Mouse (Mus musculus): Measurements from ENCODE around the gene B4galnt1. TPM values are rescaled to one million over a fixed set of nuclear protein-coding genes. Genes with fewer than 3 reads are reported as not detected.

B4galnt1 gene
- polyA plus RNA-seq, 1 experiment from 2014 or later: 19.9 TPM

DNA sequence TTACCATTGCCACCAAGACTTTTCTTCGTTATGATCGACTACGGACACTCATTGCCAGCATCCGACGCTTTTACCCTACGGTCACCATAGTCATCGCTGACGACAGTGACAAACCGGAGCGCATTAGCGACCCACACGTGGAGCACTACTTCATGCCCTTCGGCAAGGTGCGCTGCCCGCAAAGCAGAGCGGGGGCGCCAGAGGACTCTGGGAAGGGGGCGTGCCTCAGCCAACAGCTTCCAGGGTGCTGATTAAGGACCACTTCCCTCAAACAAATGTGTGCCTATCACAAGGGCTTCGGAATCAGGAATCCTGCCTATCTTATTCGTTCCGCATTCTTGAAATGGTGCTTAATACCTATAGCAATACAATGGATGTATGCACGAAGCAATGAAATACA, 5.0 kb downstream of the B4galnt1 start:
- Histone ChIP-seq H3K27me3 (ENCODE audit: control insufficient read depth, insufficient read depth, low read length) (peaks cover 55% of the 10 kb centered on the region), H3K4me2 (ENCODE audit: low read depth) (peak overlapping the region; percentile 45), H3K9me3 (ENCODE audit: control insufficient read depth, low read length) (no peaks in the 10 kb centered on the region), H3K36me3 (ENCODE audit: control insufficient read depth, insufficient read depth, low read length) (no peaks in the 10 kb centered on the region), H3K4me1 (ENCODE audit: control insufficient read depth, insufficient read depth, low read length) (peaks cover 9% of the 10 kb centered on the region; the same call in 1 of the 2 replicates), H3K27ac (ENCODE audit: low read depth, low read length) (no peak overlapping the region), H3K9ac (ENCODE audit: low read length) (no peak overlapping the region), H3K4me3 (ENCODE audit: low read depth, low read length) (no peak overlapping the region)
- WGBS: 2% methylated on average over 22 of the region's 22 CpGs
- peak; percentile 57 for DNase-seq (ENCODE audit: low spot score)
- no peak for ATAC-seq (ENCODE audit: insufficient read depth, low FRiP score, low TSS enrichment)

DNA sequence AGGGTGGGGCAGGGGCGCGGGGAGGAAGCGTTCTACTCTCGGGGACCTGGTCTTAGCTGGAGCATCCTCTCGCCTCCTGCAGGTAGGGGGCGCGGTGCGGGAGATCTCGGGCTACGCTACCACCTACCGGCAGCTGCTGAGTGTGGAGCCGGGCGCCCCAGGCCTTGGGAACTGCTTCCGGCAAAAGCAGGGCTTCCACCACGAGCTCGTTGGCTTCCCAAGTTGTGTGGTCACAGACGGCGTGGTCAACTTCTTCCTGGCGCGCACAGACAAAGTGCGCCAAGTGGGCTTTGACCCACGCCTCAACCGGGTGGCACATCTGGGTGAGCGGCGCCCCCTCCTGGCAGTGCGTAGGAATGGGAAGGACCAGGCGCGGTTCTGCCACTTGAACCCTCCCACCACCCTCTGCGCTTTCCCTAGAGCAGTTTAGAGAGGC, 5.8 kb downstream of the B4galnt1 start:
- peak overlapping the region; percentile 25 for H3K4me3 ChIP-seq (ENCODE audit: low read depth, low read length)
- H3K9me3 ChIP-seq (ENCODE audit: control insufficient read depth, low read length): no peaks in the 10 kb centered on the region
- ATAC-seq (ENCODE audit: insufficient read depth, low FRiP score, low TSS enrichment): peak; percentile 54; the same call in 1 of the 2 replicates
- H3K4me1 ChIP-seq (ENCODE audit: control insufficient read depth, insufficient read depth, low read length): peaks cover 4% of the 10 kb centered on the region; the same call in 1 of the 2 replicates
- H3K36me3 ChIP-seq (ENCODE audit: control insufficient read depth, insufficient read depth, low read length): no peaks in the 10 kb centered on the region
- H3K27me3 ChIP-seq (ENCODE audit: control insufficient read depth, insufficient read depth, low read length): peaks cover 51% of the 10 kb centered on the region
- under 1% methylated on average over 29 of the region's 29 CpGs for WGBS
- H3K27ac ChIP-seq (ENCODE audit: low read depth, low read length): no peak overlapping the region
- H3K4me2 ChIP-seq (ENCODE audit: low read depth): peak overlapping the region; percentile 45
- peak; percentile 81 for DNase-seq (ENCODE audit: low spot score)
- no peak overlapping the region for H3K9ac ChIP-seq (ENCODE audit: low read length)

DNA sequence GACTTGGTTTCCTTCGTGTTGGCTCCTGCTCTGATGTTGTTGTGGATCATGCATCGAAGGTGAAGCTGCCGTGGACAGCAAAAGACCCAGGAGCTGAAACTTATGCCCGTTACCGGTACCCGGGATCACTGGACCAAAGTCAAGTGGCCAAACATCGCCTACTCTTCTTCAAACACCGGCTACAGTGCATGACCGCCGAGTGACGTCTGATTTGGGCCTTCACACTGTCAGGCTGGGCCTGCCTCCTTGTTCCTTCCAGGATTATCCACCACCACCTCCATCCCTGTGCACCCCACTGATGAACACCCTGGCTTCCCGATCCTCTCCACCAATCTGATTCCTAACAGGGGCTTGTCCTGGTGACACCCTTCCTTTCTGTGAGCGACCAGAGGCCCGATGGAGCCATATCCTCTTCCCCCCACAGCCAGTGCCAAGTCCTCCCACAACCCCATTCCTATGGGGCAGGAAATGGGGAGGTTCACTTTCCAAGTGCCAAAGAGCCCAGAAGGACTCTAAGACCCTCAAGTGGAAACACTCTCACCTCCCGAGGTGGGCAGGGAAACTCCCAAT, 6.7 kb downstream of the B4galnt1 start:
- DNase-seq (ENCODE audit: low spot score) (no peak), ATAC-seq (ENCODE audit: insufficient read depth, low FRiP score, low TSS enrichment) (no peak)
- no peak overlapping the region for H3K4me3 ChIP-seq (ENCODE audit: low read depth, low read length)
- no peaks in the 10 kb centered on the region for H3K9me3 ChIP-seq (ENCODE audit: control insufficient read depth, low read length)
- H3K4me1 ChIP-seq (ENCODE audit: control insufficient read depth, insufficient read depth, low read length): peaks cover 4% of the 10 kb centered on the region; the same call in 1 of the 2 replicates
- H3K36me3 ChIP-seq (ENCODE audit: control insufficient read depth, insufficient read depth, low read length): no peaks in the 10 kb centered on the region
- H3K27ac ChIP-seq (ENCODE audit: low read depth, low read length): no peak overlapping the region
- peaks cover 44% of the 10 kb centered on the region for H3K27me3 ChIP-seq (ENCODE audit: control insufficient read depth, insufficient read depth, low read length)
- 91% methylated on average over 15 of the region's 15 CpGs for WGBS
- no peak overlapping the region for H3K9ac ChIP-seq (ENCODE audit: low read length)
- H3K4me2 ChIP-seq (ENCODE audit: low read depth): no peak overlapping the region

DNA sequence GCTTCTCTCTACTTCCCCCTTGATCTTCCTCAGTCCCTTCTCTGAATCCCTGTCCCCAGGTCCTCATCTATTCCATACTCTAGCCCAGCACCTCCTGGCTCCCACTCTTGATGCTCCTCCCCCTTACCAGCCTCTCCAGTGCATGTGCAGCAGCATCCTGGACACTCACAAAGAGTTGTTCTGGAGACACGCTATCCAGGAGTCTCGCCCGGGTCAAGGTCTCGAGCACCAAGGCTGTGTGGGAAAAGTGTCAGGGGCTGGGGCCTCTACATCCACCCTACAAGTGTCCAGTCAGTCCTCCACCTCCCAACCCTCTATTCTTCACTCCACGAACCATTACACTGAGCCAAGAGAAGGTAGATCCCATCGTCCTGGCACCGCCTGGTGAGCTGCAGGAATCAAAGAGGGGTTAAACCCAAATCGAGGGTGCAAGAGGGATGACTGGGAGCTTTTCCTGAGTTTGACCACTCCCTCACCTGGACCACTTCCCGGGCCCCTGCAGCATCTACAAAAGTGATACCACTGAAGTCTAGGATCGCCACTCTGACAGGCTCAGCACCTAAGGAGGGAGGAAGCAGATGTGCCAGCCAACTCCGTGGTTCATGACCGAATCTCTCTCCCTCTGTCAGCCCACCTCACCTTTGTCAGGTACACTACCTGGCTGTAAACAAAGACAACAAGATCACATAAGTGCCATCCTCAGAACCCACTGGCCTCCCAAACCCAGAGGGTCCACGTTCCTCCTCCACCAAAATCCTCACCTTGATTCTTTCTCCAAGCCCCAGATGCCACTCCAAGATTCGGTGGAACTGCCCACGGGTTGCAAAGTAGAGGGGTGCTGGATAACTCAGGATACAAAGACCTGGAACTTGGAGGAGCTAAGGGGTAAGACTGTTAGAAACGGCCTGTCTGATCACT, 8.4 kb downstream of the B4galnt1 start:
- Histone ChIP-seq H3K9me3 (ENCODE audit: control insufficient read depth, low read length) (no peaks in the 10 kb centered on the region), H3K27me3 (ENCODE audit: control insufficient read depth, insufficient read depth, low read length) (peaks cover 40% of the 10 kb centered on the region), H3K4me3 (ENCODE audit: low read depth, low read length) (no peak overlapping the region), H3K4me1 (ENCODE audit: control insufficient read depth, insufficient read depth, low read length) (peaks cover 9% of the 10 kb centered on the region), H3K36me3 (ENCODE audit: control insufficient read depth, insufficient read depth, low read length) (no peaks in the 10 kb centered on the region), H3K27ac (ENCODE audit: low read depth, low read length) (no peak overlapping the region), H3K4me2 (ENCODE audit: low read depth) (no peak overlapping the region), H3K9ac (ENCODE audit: low read length) (no peak overlapping the region)
- 83% methylated on average over 16 of the region's 16 CpGs for WGBS
- ATAC-seq (ENCODE audit: insufficient read depth, low FRiP score, low TSS enrichment) (no peak), DNase-seq (ENCODE audit: low spot score) (no peak)

GRCm38 (mm10) chr10:127174170-127174569, 9.1 kb downstream of the B4galnt1 start:
- Histone ChIP-seq H3K27ac (ENCODE audit: low read depth, low read length) (no peak overlapping the region), H3K4me2 (ENCODE audit: low read depth) (no peak overlapping the region), H3K36me3 (ENCODE audit: control insufficient read depth, insufficient read depth, low read length) (no peaks in the 10 kb centered on the region), H3K27me3 (ENCODE audit: control insufficient read depth, insufficient read depth, low read length) (peaks cover 43% of the 10 kb centered on the region), H3K9me3 (ENCODE audit: control insufficient read depth, low read length) (no peaks in the 10 kb centered on the region), H3K4me3 (ENCODE audit: low read depth, low read length) (no peak overlapping the region), H3K4me1 (ENCODE audit: control insufficient read depth, insufficient read depth, low read length) (peaks cover 9% of the 10 kb centered on the region), H3K9ac (ENCODE audit: low read length) (no peak overlapping the region)
- ATAC-seq (ENCODE audit: insufficient read depth, low FRiP score, low TSS enrichment): no peak
- no peak for DNase-seq (ENCODE audit: low spot score)
- 94% methylated on average over 7 of the region's 7 CpGs for WGBS

DNA sequence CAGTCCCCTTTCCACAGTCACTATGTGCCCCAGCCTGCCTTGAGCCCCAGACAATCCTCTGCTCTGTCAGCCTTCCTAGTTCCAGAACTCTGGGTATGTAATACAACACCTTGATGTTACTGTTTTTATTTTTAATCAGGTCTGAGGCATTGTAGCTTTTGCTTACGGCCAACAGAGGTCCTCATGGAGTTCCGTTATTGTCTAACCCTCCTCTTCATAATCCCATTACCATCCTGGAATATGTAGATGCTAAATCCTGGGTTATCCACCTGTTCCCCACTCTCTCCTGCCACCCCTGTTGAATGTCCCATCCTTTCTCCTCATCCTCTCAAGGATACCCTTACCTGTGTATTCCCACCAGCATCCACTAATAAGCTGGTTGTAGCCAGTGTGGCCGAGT, 11.2 kb downstream of the B4galnt1 start:
- Histone ChIP-seq H3K4me2 (ENCODE audit: low read depth) (no peak overlapping the region), H3K9ac (ENCODE audit: low read length) (no peak overlapping the region), H3K27me3 (ENCODE audit: control insufficient read depth, insufficient read depth, low read length) (peaks cover 43% of the 10 kb centered on the region), H3K9me3 (ENCODE audit: control insufficient read depth, low read length) (no peaks in the 10 kb centered on the region), H3K4me1 (ENCODE audit: control insufficient read depth, insufficient read depth, low read length) (peaks cover 11% of the 10 kb centered on the region; the same call in 1 of the 2 replicates), H3K27ac (ENCODE audit: low read depth, low read length) (no peak overlapping the region), H3K36me3 (ENCODE audit: control insufficient read depth, insufficient read depth, low read length) (no peaks in the 10 kb centered on the region), H3K4me3 (ENCODE audit: low read depth, low read length) (no peak overlapping the region)
- ATAC-seq (ENCODE audit: insufficient read depth, low FRiP score, low TSS enrichment): no peak
- DNase-seq (ENCODE audit: low spot score): no peak
- 43% methylated on average over 3 of the region's 3 CpGs for WGBS

DNA sequence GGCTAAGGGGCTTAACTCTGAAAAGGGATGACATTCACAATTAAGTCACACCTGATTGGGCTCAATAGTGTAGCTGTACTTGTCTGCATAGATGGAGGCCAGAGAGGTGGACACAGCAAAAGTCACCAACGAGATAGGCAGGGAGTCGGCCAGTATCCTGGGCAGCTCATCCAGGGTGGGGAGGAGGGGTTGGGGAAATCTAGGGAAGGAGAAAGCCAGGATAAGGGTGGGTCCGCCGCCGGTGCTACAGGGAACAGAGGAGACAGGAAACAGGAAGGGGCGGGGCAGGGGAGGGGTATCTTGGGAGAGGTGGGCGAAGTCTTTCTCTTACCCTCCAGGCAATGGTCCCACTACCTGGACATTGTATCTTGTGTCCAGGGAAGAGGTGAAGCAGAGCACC, 11.7 kb downstream of the B4galnt1 start:
- ATAC-seq (ENCODE audit: insufficient read depth, low FRiP score, low TSS enrichment) (no peak), DNase-seq (ENCODE audit: low spot score) (no peak)
- H3K9me3 ChIP-seq (ENCODE audit: control insufficient read depth, low read length): no peaks in the 10 kb centered on the region
- H3K4me1 ChIP-seq (ENCODE audit: control insufficient read depth, insufficient read depth, low read length): peaks cover 11% of the 10 kb centered on the region; the same call in 1 of the 2 replicates
- no peak overlapping the region for H3K4me3 ChIP-seq (ENCODE audit: low read depth, low read length)
- peaks cover 41% of the 10 kb centered on the region for H3K27me3 ChIP-seq (ENCODE audit: control insufficient read depth, insufficient read depth, low read length)
- 5% methylated on average over 7 of the region's 7 CpGs for WGBS
- H3K27ac ChIP-seq (ENCODE audit: low read depth, low read length): no peak overlapping the region
- no peak overlapping the region for H3K9ac ChIP-seq (ENCODE audit: low read length)
- H3K4me2 ChIP-seq (ENCODE audit: low read depth): no peak overlapping the region
- H3K36me3 ChIP-seq (ENCODE audit: control insufficient read depth, insufficient read depth, low read length): no peaks in the 10 kb centered on the region

DNA sequence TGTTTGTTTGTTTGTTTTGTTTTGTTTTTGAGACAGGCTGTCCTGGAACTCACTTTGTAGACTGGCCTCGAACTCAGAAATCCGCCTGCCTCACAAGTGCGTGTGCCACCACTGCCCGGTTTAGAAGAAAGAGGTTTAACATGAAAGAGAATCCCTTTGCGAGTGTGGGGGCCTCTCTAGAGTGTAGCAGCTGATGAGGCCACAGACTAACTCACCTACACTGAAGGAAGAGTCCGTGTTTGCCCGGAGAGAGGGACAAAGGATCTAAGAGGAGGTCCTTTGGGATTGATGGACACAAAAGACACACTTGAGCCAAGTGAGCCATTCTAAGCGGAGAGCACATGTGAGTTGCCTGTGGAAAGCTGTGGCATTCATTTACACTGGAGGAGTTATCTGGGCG, 12.2 kb downstream of the B4galnt1 start:
- no peak overlapping the region for H3K4me2 ChIP-seq (ENCODE audit: low read depth)
- ATAC-seq (ENCODE audit: insufficient read depth, low FRiP score, low TSS enrichment): no peak

More for the DNA sequence above, 12.2 kb downstream of the B4galnt1 start:
- 26% methylated on average over 9 of the region's 9 CpGs for WGBS
- Histone ChIP-seq H3K27ac (ENCODE audit: low read depth, low read length) (no peak overlapping the region), H3K4me1 (ENCODE audit: control insufficient read depth, insufficient read depth, low read length) (peaks cover 11% of the 10 kb centered on the region; the same call in 1 of the 2 replicates), H3K9me3 (ENCODE audit: control insufficient read depth, low read length) (no peaks in the 10 kb centered on the region), H3K27me3 (ENCODE audit: control insufficient read depth, insufficient read depth, low read length) (peaks cover 40% of the 10 kb centered on the region), H3K36me3 (ENCODE audit: control insufficient read depth, insufficient read depth, low read length) (no peaks in the 10 kb centered on the region), H3K9ac (ENCODE audit: low read length) (no peak overlapping the region), H3K4me3 (ENCODE audit: low read depth, low read length) (no peak overlapping the region)
- DNase-seq (ENCODE audit: low spot score): no peak

Data from neural tube, embryonic 11.5 days (tissue).